ENCODE assay signal across 14 mouse cellular contexts in the genomic region with DNA sequence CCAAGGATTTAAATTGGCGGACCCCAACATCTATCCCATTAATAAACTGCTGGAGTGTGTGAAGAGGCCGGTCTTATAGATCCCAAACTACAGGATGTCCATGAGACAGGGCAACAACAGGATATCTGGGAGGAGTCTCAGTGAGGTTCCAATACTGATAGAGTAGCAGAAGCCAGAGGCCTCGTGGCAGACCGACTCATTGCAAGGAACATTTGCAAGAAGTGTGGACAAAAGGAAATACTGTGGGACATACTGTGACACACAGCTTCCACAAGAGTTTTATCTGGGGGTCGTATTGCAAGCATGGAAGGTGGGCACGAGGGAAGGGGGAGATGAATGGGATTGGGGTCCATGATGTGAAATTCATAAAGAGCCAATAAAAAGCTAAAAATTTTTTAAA.
"Had no signal": no experiment of that assay in that cellular context is flagged by ENCODE, and none has a peak within 500 bp of the region (broad histone marks: within the 10 kb centered on the region; RNA-seq: fewer than 3 reads in every experiment).

No protein-coding gene starts in this region.

- ATAC-seq: intestine, embryonic 15.5 days had no signal

- H3K36me3 ChIP-seq: liver, embryonic 15.5 days; midbrain, embryonic 12.5 days; neural tube, embryonic 15.5 days had no signal

- H3K4me1 ChIP-seq: intestine, embryonic 15.5 days; limb, embryonic 10.5 days; liver, embryonic 15.5 days; midbrain, embryonic 12.5 days; neural tube, embryonic 15.5 days had no signal

- H3K27ac ChIP-seq: intestine, embryonic 15.5 days; layer of hippocampus, adult 2 months; limb, embryonic 10.5 days; liver, embryonic 15.5 days; macrophage; midbrain, embryonic 12.5 days; neural tube, embryonic 15.5 days had no signal

- DNase-seq: kidney, adult 9 months; kidney, postnatal 10 days; kidney, postnatal 4 days; right cerebral cortex, postnatal 25 days; thymus, postnatal 36 days had no signal

- H3K4me2 ChIP-seq: intestine, embryonic 15.5 days; liver, embryonic 11.5 days; liver, embryonic 15.5 days; midbrain, embryonic 12.5 days; neural tube, embryonic 15.5 days had no signal

- H3K9ac ChIP-seq: intestine, embryonic 15.5 days; liver, embryonic 15.5 days; midbrain, embryonic 12.5 days; neural tube, embryonic 15.5 days had no signal

- H3K4me3 ChIP-seq: intestine, embryonic 15.5 days; layer of hippocampus, adult 2 months; limb, embryonic 10.5 days; liver, embryonic 15.5 days; megakaryocyte, embryonic 14.5 days; midbrain, embryonic 12.5 days; neural tube, embryonic 15.5 days had no signal

- H3K9me3 ChIP-seq: intestine, embryonic 15.5 days; limb, embryonic 10.5 days; liver, embryonic 15.5 days; megakaryocyte, embryonic 14.5 days; midbrain, embryonic 12.5 days; neural tube, embryonic 15.5 days had no signal

- H3K27me3 ChIP-seq: intestine, embryonic 15.5 days; liver, embryonic 15.5 days; megakaryocyte, embryonic 14.5 days; midbrain, embryonic 12.5 days; neural tube, embryonic 15.5 days had no signal
